Mouse (Mus musculus) layer of hippocampus, postnatal 14 days (tissue): ENCODE data around the gene Hnrnpm. TPM values are rescaled to one million over a fixed set of nuclear protein-coding genes. Genes with fewer than 3 reads are reported as not detected.

Source experiments
- DNase-seq, 2 experiments: peaks; one replicate each; pipeline ENCODE4 v3.0.0; 2021 to 2022; ENCODE audit warnings: low spot score in 2 of 2, mixed read lengths in 1 of 2
- total RNA-seq, 2 experiments: library from RNA; stranded (reverse); gene quantifications; 2 replicates each; pipeline ENCODE4 v1.2.3; 2021

Hnrnpm gene
- total RNA-seq, 2 experiments from 2014 or later = 128 to 134 TPM

- DNase-seq = no peak
Measured at GRCm38 (mm10) chr17:33600831-33601230, 85.8 kb downstream of the Hnrnpm start.

GRCm38 (mm10) chr17:33599836-33600475 is 86.7 kb downstream of the Hnrnpm start:
- DNase-seq = no peak

DNA sequence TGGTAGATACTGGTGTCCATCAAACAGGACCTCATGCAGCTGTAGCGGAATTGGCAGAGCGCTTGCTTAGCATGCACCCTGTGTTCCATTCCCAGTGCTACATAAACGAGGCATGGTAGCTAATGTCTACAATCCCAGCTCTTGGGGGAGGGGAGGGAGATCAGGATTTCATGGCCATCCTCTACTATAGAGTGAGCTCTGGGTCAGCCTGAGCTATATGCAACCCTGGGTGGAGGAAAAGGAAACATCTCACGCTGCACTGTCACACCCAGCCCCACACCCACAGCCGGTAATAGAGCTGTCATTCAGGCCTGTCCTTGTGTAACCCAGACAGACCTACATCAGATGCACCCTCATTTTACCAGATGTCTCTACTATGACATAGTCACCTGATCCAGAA is 88.2 kb downstream of the Hnrnpm start:
- DNase-seq = no peak

DNA sequence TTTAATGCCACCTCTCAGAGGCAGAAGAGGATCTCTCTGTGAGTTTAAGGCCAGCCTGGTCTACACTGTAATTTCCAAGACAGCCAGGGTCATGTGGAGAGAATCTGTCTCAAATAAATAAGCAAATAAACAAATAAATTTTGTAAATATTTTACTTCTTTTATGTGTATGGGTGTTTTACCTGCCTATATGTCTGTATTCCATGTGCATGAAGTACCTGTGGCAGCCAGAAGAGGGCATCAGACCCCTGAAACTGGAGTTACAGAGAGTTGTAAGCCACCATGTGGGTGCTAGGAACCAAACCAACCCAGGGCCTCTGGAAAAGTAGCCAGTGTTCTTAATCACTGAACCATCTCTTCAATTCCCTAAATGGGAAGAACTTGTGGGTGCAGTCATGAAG is 89.4 kb downstream of the Hnrnpm start:
- no peak for DNase-seq

Other genes starting within 250 kb of the Hnrnpm start
- gene Adamts10, start 162.7 kb downstream of the Hnrnpm start, total RNA-seq = 10 to 100 TPM; 33.4 to 34.1 TPM
- gene Myo1f, start 131.2 kb downstream of the Hnrnpm start, total RNA-seq = 1 to 10 TPM; 1.5 to 2.6 TPM
- gene Zfp414, start 57.8 kb downstream of the Hnrnpm start, total RNA-seq = 10 to 100 TPM; 40.6 to 45.0 TPM
- under 1 TPM in 1 of 2 experiments, not detected in 1; 0.60 TPM for gene Pram1, start 48.8 kb downstream of the Hnrnpm start, total RNA-seq
- gene March2, start 31.8 kb upstream of the Hnrnpm start, total RNA-seq = 10 to 100 TPM; 84.7 to 89.0 TPM
- gene Rab11b, start 73.7 kb upstream of the Hnrnpm start, total RNA-seq = 100 to 1,000 TPM; 281 to 286 TPM
- gene Angptl4, start 95.0 kb upstream of the Hnrnpm start, total RNA-seq = 1 to 10 TPM; 4.8 to 5.8 TPM
- gene Kank3, start 123.7 kb upstream of the Hnrnpm start, total RNA-seq = 10 to 100 TPM; 45.2 to 48.1 TPM
- 100 to 1,000 TPM; 776 to 830 TPM for gene Rps28, start 137.7 kb upstream of the Hnrnpm start, total RNA-seq
- 100 to 1,000 TPM; 209 to 232 TPM for gene Ndufa7, start 137.7 kb upstream of the Hnrnpm start, total RNA-seq
- gene Cd320, start 156.2 kb upstream of the Hnrnpm start, total RNA-seq = 10 to 100 TPM; 25.9 to 28.8 TPM
- not detected for gene Gm7029, start 187.0 kb upstream of the Hnrnpm start, total RNA-seq
- 1 to 10 TPM; 2.9 to 4.5 TPM for gene Kifc1, start 203.8 kb upstream of the Hnrnpm start, total RNA-seq
- gene Platr17, start 218.3 kb upstream of the Hnrnpm start, total RNA-seq = under 1 TPM in 1 of 2 experiments, not detected in 1; 0.50 TPM
- 10 to 100 TPM; 28.0 to 28.6 TPM for gene Daxx, start 222.6 kb upstream of the Hnrnpm start, total RNA-seq
- 10 to 100 TPM; 27.4 to 34.4 TPM for gene Tapbp, start 229.0 kb upstream of the Hnrnpm start, total RNA-seq
- gene Zbtb22, start 229.0 kb upstream of the Hnrnpm start, total RNA-seq = 10 to 100 TPM; 30.5 to 34.0 TPM
- 10 to 100 TPM; 67.0 to 68.9 TPM for gene Rgl2, start 242.7 kb upstream of the Hnrnpm start, total RNA-seq